Mouse (Mus musculus) heart, embryonic 15.5 days (tissue): ENCODE measurements at regions not wholly inside any gene's neighbourhood (a gene's known extent, or its start where the extent isn't known, plus 50 kb on each side); places are given as distances from the start of the nearest gene placed in this dataset.
A peak's percentile ranks its signal among the peaks of the same experiment; 100 is the strongest.

ENCODE experiments used
- ATAC-seq: fragments of 200-750 bp; cut with Nextera tagmentation; replicated peaks from 2 replicates; pipeline ENCODE4 v1.8.0; 2017; ENCODE audit warnings: low read depth, moderate TSS enrichment; ENCODE audit not compliant: insufficient number of reproducible peaks, insufficient read depth, low FRiP score
- H3K27ac ChIP-seq: fragments of 300-500 bp; sonication (generic); 2 replicates; pipeline ENCODE4 v1.5.1; 2015; ENCODE audit warnings: mild to moderate bottlenecking, inconsistent platforms
- H3K27me3 ChIP-seq: fragments of 300-500 bp; sonication (generic); 2 replicates; pipeline ENCODE4 v1.6.1; 2015; ENCODE audit warnings: inconsistent platforms
- H3K36me3 ChIP-seq: fragments of 300-500 bp; sonication (generic); 2 replicates; pipeline ENCODE4 v1.6.1; 2015; ENCODE audit warnings: mild to moderate bottlenecking, inconsistent platforms
- H3K4me1 ChIP-seq: fragments of 300-500 bp; sonication (generic); replicated peaks from 2 replicates; pipeline ENCODE4 v1.6.1; 2015; ENCODE audit warnings: inconsistent platforms
- H3K4me2 ChIP-seq: fragments of 300-500 bp; sonication (generic); 2 replicates; pipeline ENCODE4 v1.6.1; 2015; ENCODE audit warnings: inconsistent platforms, mild to moderate bottlenecking, moderate library complexity
- H3K4me3 ChIP-seq: fragments of 300-500 bp; sonication (generic); 2 replicates; pipeline ENCODE4 v1.5.1; 2015; ENCODE audit warnings: mild to moderate bottlenecking, inconsistent platforms
- H3K9ac ChIP-seq: fragments of 300-500 bp; sonication (generic); 2 replicates; pipeline ENCODE4 v1.6.1; 2015; ENCODE audit warnings: mild to moderate bottlenecking, inconsistent platforms
- H3K9me3 ChIP-seq: fragments of 300-500 bp; sonication (generic); replicated peaks from 2 replicates; pipeline ENCODE4 v1.6.1; 2016; ENCODE audit warnings: inconsistent platforms
- WGBS: fragments of 180-500 bp; shearing (Covaris S2); methylation state at CpG from one replicate; pipeline ENCODE4 v1.1.7; 2015; ENCODE audit warnings: mixed read lengths; 5-methylcytosine and 5-hydroxymethylcytosine counted together

GRCm38 (mm10) chr6:117237096-117237495 lies 68.8 kb downstream of the Cxcl12 start:
- H3K4me2 ChIP-seq = no peak overlapping the region
- no peaks in the 10 kb centered on the region for H3K36me3 ChIP-seq
- H3K4me3 ChIP-seq = no peak overlapping the region
- H3K4me1 ChIP-seq = no peaks in the 10 kb centered on the region
- no peak for ATAC-seq
- H3K9me3 ChIP-seq = no peaks in the 10 kb centered on the region
- H3K27ac ChIP-seq = no peak overlapping the region
- 79% methylated on average over 5 of the region's 5 CpGs for WGBS
- 0 out of 2 replicates have a peak, but pooled peaks cover 3% of the 10 kb centered on the region for H3K27me3 ChIP-seq
- no peak overlapping the region for H3K9ac ChIP-seq

GRCm38 (mm10) chr6:117241206-117241605 lies 72.9 kb downstream of the Cxcl12 start:
- no peak overlapping the region for H3K27ac ChIP-seq
- no peaks in the 10 kb centered on the region for H3K9me3 ChIP-seq
- H3K4me1 ChIP-seq = peaks cover 11% of the 10 kb centered on the region
- H3K27me3 ChIP-seq = 0 out of 2 replicates have a peak, but pooled peaks cover 3% of the 10 kb centered on the region
- 64% methylated on average over 3 of the region's 3 CpGs for WGBS
- no peak overlapping the region for H3K4me3 ChIP-seq
- no peak for ATAC-seq
- H3K4me2 ChIP-seq = no peak overlapping the region
- no peaks in the 10 kb centered on the region for H3K36me3 ChIP-seq
- no peak overlapping the region for H3K9ac ChIP-seq

DNA sequence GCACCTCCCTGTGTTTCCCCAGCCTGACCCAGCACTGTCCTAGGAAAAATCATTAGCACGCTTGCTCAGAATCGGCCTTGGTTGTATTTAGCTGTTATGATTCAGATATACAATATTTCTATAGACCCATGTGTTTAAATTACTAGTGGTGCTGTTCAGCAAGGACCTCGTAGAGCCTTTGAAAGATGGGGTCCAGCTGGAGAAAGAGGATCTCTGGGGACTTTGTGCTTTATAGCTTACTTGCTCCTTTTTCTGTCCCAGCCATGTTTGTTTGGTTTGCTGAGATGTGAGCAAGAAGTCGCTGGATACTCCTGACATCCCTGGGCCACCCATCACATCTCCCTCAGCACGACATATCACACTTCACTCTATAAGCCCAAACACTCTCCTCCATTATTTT lies 77.1 kb downstream of the Cxcl12 start:
- ATAC-seq = no peak
- Histone ChIP-seq H3K27me3 (no peaks in the 10 kb centered on the region), H3K4me3 (no peak overlapping the region), H3K4me1 (peaks cover 16% of the 10 kb centered on the region), H3K27ac (peak overlapping the region; percentile 55; the same call in 1 of the 2 replicates), H3K9me3 (no peaks in the 10 kb centered on the region), H3K36me3 (no peaks in the 10 kb centered on the region), H3K9ac (no peak overlapping the region), H3K4me2 (peak overlapping the region; percentile 49; the same call in 1 of the 2 replicates)
- 56% methylated on average over 5 of the region's 5 CpGs for WGBS

DNA sequence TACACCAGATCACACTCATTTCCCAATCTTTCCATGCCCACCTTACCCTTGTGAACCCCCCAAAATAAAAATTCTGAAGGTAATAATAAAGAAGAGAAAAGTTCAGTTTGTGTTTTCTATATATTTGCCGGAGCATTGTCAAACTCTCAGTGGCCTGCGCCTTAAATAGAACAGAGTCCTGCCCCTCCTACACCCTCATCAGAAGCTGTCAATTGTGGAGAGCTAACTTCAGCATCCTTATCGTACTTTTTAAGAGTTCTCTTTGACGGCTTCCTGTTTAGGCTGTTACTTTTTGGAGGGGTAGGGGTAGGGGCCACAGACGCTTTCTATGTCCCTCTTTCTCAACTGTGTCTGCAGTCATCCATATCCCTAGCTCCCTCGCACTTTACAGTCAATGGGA lies 77.5 kb downstream of the Cxcl12 start:
- peaks cover 16% of the 10 kb centered on the region for H3K4me1 ChIP-seq
- ATAC-seq = peak; percentile 63
- H3K27me3 ChIP-seq = no peaks in the 10 kb centered on the region
- H3K4me3 ChIP-seq = no peak overlapping the region
- no peak overlapping the region for H3K9ac ChIP-seq
- H3K9me3 ChIP-seq = no peaks in the 10 kb centered on the region
- H3K4me2 ChIP-seq = peak overlapping the region; percentile 49
- H3K27ac ChIP-seq = peak overlapping the region; percentile 55
- 26% methylated on average over 6 of the region's 6 CpGs for WGBS
- H3K36me3 ChIP-seq = no peaks in the 10 kb centered on the region

- Histone ChIP-seq H3K9ac (no peak overlapping the region), H3K9me3 (no peaks in the 10 kb centered on the region), H3K27me3 (no peaks in the 10 kb centered on the region), H3K4me2 (no peak overlapping the region), H3K27ac (no peak overlapping the region), H3K36me3 (no peaks in the 10 kb centered on the region), H3K4me1 (peaks cover 43% of the 10 kb centered on the region), H3K4me3 (no peak overlapping the region)
- WGBS = 78% methylated on average over 18 of the region's 18 CpGs
- ATAC-seq = no peak
These were observed 81.0 kb downstream of the Cxcl12 start for GRCm38 (mm10) chr6:117249230-117249921.

DNA sequence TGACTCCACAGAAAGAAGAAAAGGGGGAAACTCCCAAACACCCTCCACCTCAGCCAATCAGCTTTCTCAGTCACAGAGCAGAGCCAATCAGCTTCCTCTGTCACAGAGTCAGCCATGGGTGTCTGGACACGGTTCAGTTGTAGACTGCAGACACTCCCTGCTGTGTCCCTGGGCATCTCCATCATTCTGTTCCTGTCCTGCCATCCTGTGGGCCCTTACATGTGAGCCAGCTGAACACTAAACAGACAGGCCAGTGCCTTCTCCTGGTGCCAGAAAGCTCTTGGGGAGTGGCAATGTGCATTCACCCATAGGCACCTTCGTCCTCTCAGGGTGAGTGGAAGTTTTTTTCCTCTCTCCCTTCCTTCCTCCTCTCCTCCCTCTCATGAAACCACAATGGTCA lies 81.7 kb downstream of the Cxcl12 start:
- no peak overlapping the region for H3K9ac ChIP-seq
- 54% methylated on average over 2 of the region's 2 CpGs for WGBS
- no peaks in the 10 kb centered on the region for H3K27me3 ChIP-seq
- no peak overlapping the region for H3K4me2 ChIP-seq
- no peak for ATAC-seq
- no peaks in the 10 kb centered on the region for H3K36me3 ChIP-seq
- no peak overlapping the region for H3K27ac ChIP-seq
- no peaks in the 10 kb centered on the region for H3K9me3 ChIP-seq
- H3K4me3 ChIP-seq = no peak overlapping the region
- H3K4me1 ChIP-seq = peaks cover 48% of the 10 kb centered on the region

DNA sequence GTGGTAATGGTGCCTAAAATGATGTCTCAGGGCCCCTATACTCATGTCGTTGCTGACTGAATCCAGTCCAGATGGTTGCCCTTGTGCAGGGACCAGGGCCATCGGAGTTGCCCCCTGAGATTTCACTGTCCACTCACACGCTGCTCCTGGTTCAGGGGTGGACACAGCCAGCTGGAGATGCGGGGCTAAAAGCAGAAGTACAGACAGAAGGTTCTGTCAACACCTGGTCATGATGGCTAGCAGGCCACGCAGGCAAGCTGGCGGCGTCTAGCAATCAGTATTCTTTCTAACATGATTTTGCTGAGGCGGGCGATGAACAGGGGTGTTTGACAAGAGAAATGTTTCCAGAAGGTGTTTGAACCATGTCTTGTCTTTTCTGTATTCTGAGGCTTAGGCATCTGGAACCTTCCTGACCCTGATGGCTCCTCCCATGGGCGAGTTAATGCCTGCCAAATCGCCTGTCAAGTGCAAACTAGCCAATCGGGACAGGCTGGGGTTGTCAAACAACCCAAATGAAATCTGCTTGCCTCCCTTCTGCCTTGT lies 83.1 kb downstream of the Cxcl12 start:
- no peaks in the 10 kb centered on the region for H3K36me3 ChIP-seq
- no peaks in the 10 kb centered on the region for H3K9me3 ChIP-seq
- peak overlapping the region; percentile 62 for H3K27ac ChIP-seq
- no peak overlapping the region for H3K4me3 ChIP-seq
- peaks cover 39% of the 10 kb centered on the region for H3K4me1 ChIP-seq
- H3K4me2 ChIP-seq = no peak overlapping the region
- no peak overlapping the region for H3K9ac ChIP-seq
- H3K27me3 ChIP-seq = no peaks in the 10 kb centered on the region
- ATAC-seq = no peak; the same call in 1 of the 2 replicates
- WGBS = 23% methylated on average over 12 of the region's 12 CpGs

DNA sequence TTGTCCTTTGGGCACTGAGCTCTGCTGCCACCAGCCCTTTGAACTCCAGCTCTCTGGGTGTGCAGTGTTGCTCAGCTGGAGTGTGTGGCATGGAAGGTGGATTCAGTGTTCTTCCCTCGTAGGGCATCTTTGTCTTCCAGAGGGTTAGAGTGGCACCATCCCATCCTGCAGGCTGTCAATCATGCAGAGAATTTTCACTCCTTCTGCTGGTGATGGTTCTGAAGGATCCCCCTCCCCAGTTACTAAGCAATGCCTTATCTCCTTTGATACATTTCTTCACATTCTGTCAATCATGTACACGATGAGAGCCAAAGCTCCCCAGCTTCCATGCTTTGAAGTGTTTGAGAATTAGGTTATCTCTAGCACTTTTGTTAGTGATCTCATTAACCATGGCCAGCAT lies 84.0 kb downstream of the Cxcl12 start:
- H3K4me2 ChIP-seq = no peak overlapping the region
- H3K9ac ChIP-seq = no peak overlapping the region
- H3K27ac ChIP-seq = no peak overlapping the region; the same call in 1 of the 2 replicates
- no peaks in the 10 kb centered on the region for H3K36me3 ChIP-seq
- H3K27me3 ChIP-seq = no peaks in the 10 kb centered on the region
- no peak overlapping the region for H3K4me3 ChIP-seq
- WGBS = 42% methylated on average over 2 of the region's 2 CpGs
- no peak for ATAC-seq
- no peaks in the 10 kb centered on the region for H3K9me3 ChIP-seq
- peaks cover 35% of the 10 kb centered on the region for H3K4me1 ChIP-seq

DNA sequence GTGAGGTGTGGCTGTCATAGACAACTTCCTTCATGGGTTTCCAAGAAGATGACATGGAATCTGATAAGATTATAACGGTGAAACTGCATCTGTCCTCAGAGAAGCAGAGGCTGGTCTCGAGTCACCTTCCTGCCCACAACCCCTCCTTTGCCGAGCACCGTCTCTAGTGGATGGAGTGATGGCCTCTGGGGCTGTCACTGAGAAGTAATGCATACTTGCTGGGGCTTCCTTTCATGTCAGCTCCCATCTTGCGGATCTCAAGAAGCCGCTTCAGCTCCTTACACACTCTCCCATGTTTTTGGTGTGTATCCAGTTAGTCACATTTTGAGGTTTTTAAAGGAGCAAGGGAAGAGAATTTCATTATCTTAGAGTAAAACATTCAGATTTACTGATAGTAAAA lies 84.7 kb downstream of the Cxcl12 start:
- H3K27ac ChIP-seq = no peak overlapping the region
- H3K4me3 ChIP-seq = no peak overlapping the region
- no peaks in the 10 kb centered on the region for H3K9me3 ChIP-seq
- peaks cover 35% of the 10 kb centered on the region for H3K4me1 ChIP-seq
- no peak overlapping the region for H3K4me2 ChIP-seq
- 69% methylated on average over 6 of the region's 6 CpGs for WGBS
- no peak overlapping the region for H3K9ac ChIP-seq
- no peaks in the 10 kb centered on the region for H3K27me3 ChIP-seq
- no peaks in the 10 kb centered on the region for H3K36me3 ChIP-seq
- ATAC-seq = no peak

DNA sequence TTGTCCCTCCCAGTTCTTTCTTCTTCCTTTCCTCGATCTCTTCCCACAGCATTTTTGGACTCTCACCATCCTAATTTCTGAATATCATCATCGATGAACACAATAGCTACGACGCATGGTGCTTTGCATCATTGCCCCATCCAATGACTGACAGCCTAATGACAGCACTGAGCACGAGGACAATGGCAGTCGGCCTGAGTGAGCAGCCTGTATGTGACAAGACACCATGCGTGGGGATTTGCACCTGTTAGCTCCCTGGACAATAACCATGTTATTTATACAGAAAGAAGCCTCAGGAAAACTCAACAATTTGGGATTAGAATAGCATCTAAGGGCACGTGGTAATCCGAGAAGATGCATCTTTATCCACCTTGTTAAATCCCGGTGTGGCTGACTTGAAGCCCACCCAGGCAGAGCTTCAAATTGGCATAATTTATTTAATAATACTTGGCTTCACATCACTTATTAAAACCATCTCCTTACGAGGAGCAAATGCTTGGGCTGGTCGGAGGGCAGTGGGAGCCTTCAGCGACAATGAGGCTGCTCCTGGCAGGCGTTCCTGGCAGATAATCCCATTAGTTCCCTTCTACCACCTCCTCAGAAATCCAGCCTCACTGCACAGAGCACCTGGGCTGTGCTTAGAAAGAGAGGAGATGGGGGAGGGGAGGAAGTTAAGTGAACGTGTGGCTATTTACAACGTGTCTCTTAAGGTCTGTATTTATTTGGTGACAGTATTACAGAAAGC lies 85.4 kb downstream of the Cxcl12 start:
- no peak overlapping the region for H3K4me3 ChIP-seq
- no peak overlapping the region for H3K9ac ChIP-seq
- WGBS = 61% methylated on average over 16 of the region's 16 CpGs
- no peak overlapping the region for H3K4me2 ChIP-seq
- no peaks in the 10 kb centered on the region for H3K27me3 ChIP-seq
- no peaks in the 10 kb centered on the region for H3K9me3 ChIP-seq
- no peaks in the 10 kb centered on the region for H3K36me3 ChIP-seq
- H3K4me1 ChIP-seq = peaks cover 35% of the 10 kb centered on the region
- H3K27ac ChIP-seq = no peak overlapping the region
- no peak for ATAC-seq

- Histone ChIP-seq H3K4me2 (no peak overlapping the region), H3K4me1 (peaks cover 35% of the 10 kb centered on the region), H3K27ac (peak overlapping the region; percentile 59), H3K4me3 (no peak overlapping the region), H3K27me3 (no peaks in the 10 kb centered on the region), H3K9me3 (no peaks in the 10 kb centered on the region), H3K9ac (no peak overlapping the region), H3K36me3 (no peaks in the 10 kb centered on the region)
- peak; percentile 83 for ATAC-seq
- 40% methylated on average over 3 of the region's 3 CpGs for WGBS
These were observed 86.4 kb downstream of the Cxcl12 start for GRCm38 (mm10) chr6:117254620-117255228.
